Mouse (Mus musculus): Measurements from ENCODE around the gene Ripk3. TPM values are rescaled to one million over a fixed set of nuclear protein-coding genes. Genes with fewer than 3 reads are reported as not detected.

Ripk3 gene
- polyA plus RNA-seq, 1 experiment from 2014 or later, result 40.4 TPM

GRCm38 (mm10) chr14:55793461-55793860 lies 4.8 kb upstream of the Ripk3 start:
- Histone ChIP-seq H3K27me3 (0 out of 2 replicates have a peak, but pooled peaks cover 5% of the 10 kb centered on the region), H3K4me1 (peaks cover 16% of the 10 kb centered on the region), H3K9ac (no peak overlapping the region), H3K9me3 (replicated peaks) (no peaks in the 10 kb centered on the region), H3K4me2 (no peak overlapping the region), H3K36me3 (no peaks in the 10 kb centered on the region), H3K27ac (no peak overlapping the region), H3K4me3 (replicated peaks) (no peak overlapping the region)
- no peak for ATAC-seq (replicated peaks; ENCODE audit: low FRiP score)
- 54% methylated on average over 2 of the region's 2 CpGs for whole genome bisulfite sequencing

GRCm38 (mm10) chr14:55787731-55788130 lies 934 bp downstream of the Ripk3 start:
- H3K9me3 ChIP-seq (replicated peaks), result no peaks in the 10 kb centered on the region
- WGBS, result 31% methylated on average over 11 of the region's 11 CpGs
- peak overlapping the region; percentile 83 for H3K4me2 ChIP-seq
- 0 out of 2 replicates have a peak overlapping the region, but pooled peaks have one; percentile 40 for H3K9ac ChIP-seq
- H3K4me1 ChIP-seq, result peaks cover 38% of the 10 kb centered on the region
- peak overlapping the region; percentile 51 for H3K4me3 ChIP-seq (replicated peaks)
- H3K27me3 ChIP-seq, result peaks cover 36% of the 10 kb centered on the region
- ATAC-seq (replicated peaks; ENCODE audit: low FRiP score), result no peak
- no peaks in the 10 kb centered on the region for H3K36me3 ChIP-seq
- H3K27ac ChIP-seq, result no peak overlapping the region

DNA sequence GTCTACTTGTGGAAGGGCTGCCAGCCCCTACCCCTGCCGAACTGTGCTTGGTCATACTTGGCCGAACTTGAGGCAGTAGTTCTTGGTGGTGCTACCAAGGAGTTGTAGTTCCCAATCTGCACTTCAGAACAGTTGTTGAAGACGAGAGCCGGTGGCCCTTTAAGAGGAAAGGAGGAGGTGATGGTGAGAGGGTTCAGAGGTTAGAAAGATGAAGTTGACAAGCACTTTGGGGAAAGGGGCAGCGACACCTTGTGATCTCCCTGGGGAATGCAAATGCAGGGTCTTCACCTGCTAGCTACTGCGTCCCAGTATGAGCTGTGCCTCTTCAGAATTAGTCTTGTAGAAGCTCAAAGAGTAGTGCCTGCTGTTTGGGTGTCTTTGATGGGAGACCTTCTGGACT lies 3.5 kb downstream of the Ripk3 start:
- no peaks in the 10 kb centered on the region for H3K36me3 ChIP-seq
- H3K4me2 ChIP-seq, result no peak overlapping the region
- no peak overlapping the region for H3K27ac ChIP-seq
- no peak for ATAC-seq (replicated peaks; ENCODE audit: low FRiP score)
- 31% methylated on average over 6 of the region's 6 CpGs for WGBS
- H3K9ac ChIP-seq, result no peak overlapping the region
- peaks cover 50% of the 10 kb centered on the region for H3K27me3 ChIP-seq
- H3K9me3 ChIP-seq (replicated peaks), result no peaks in the 10 kb centered on the region
- H3K4me1 ChIP-seq, result peaks cover 56% of the 10 kb centered on the region
- H3K4me3 ChIP-seq (replicated peaks), result no peak overlapping the region

DNA sequence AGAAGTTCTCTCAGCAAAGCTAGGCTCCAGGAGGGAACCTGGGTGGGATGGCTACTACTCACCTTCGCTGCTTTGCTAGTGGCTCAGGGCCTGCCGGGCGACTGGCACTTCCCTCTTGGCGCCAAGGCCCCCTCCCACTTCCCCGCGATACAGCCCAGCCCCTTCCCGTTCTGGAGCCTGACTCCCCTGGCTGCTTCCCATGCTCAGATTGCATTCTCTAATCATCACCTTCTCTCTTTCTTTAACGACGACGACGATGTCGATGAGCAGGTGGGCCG lies 4.8 kb downstream of the Ripk3 start, which contains the start of gene Adcy4:
Gene Adcy4 (minus strand): TSS at position 138 of the 278 bp plus-strand sequence.
- Histone ChIP-seq H3K9me3 (replicated peaks) (no peaks in the 10 kb centered on the region), H3K27ac (peak within 1 kb of the TSS; percentile 89), H3K4me3 (replicated peaks) (peak within 1 kb of the TSS; percentile 51), H3K27me3 (peaks cover 45% of the 10 kb centered on the region), H3K4me2 (peak within 1 kb of the TSS; percentile 83), H3K36me3 (no peaks in the 10 kb centered on the region), H3K9ac (peak within 1 kb of the TSS; percentile 50), H3K4me1 (peaks cover 56% of the 10 kb centered on the region)
- ATAC-seq (replicated peaks; ENCODE audit: low FRiP score), result no peak
- WGBS, result 4% methylated on average over 13 of the region's 13 CpGs

GRCm38 (mm10) chr14:55783171-55783957 lies 5.3 kb downstream of the Ripk3 start:
- no peaks in the 10 kb centered on the region for H3K36me3 ChIP-seq
- peaks cover 50% of the 10 kb centered on the region for H3K4me1 ChIP-seq
- peak overlapping the region; percentile 83 for H3K4me2 ChIP-seq
- peak; percentile 50 for ATAC-seq (replicated peaks; ENCODE audit: low FRiP score)
- no peaks in the 10 kb centered on the region for H3K9me3 ChIP-seq (replicated peaks)
- H3K4me3 ChIP-seq (replicated peaks), result peak overlapping the region; percentile 51
- peak overlapping the region; percentile 89 for H3K27ac ChIP-seq
- H3K27me3 ChIP-seq, result peaks cover 45% of the 10 kb centered on the region
- 2% methylated on average over 31 of the region's 31 CpGs for WGBS
- peak overlapping the region; percentile 50 for H3K9ac ChIP-seq

GRCm38 (mm10) chr14:55782361-55782960 lies 6.2 kb downstream of the Ripk3 start:
- Histone ChIP-seq H3K4me1 (peaks cover 45% of the 10 kb centered on the region), H3K27me3 (peaks cover 43% of the 10 kb centered on the region), H3K36me3 (0 out of 2 replicates have a peak, but pooled peaks cover 2% of the 10 kb centered on the region), H3K9ac (no peak overlapping the region), H3K4me3 (replicated peaks) (peak overlapping the region; percentile 51), H3K4me2 (peak overlapping the region; percentile 83), H3K27ac (peak overlapping the region; percentile 89), H3K9me3 (replicated peaks) (no peaks in the 10 kb centered on the region)
- ATAC-seq (replicated peaks; ENCODE audit: low FRiP score), result no peak
- 43% methylated on average over 9 of the region's 9 CpGs for WGBS

- 0 out of 2 replicates have a peak, but pooled peaks have one; percentile 27 for ATAC-seq (replicated peaks; ENCODE audit: low FRiP score)
- WGBS, result 17% methylated on average over 14 of the region's 14 CpGs
- no peak overlapping the region for H3K27ac ChIP-seq
- H3K4me3 ChIP-seq (replicated peaks), result 0 out of 2 replicates have a peak overlapping the region, but pooled peaks have one; percentile 13
- H3K36me3 ChIP-seq, result 0 out of 2 replicates have a peak, but pooled peaks cover 5% of the 10 kb centered on the region
- no peaks in the 10 kb centered on the region for H3K9me3 ChIP-seq (replicated peaks)
- H3K27me3 ChIP-seq, result peaks cover 36% of the 10 kb centered on the region
- peak overlapping the region; percentile 83 for H3K4me2 ChIP-seq
- H3K9ac ChIP-seq, result no peak overlapping the region
- peaks cover 48% of the 10 kb centered on the region for H3K4me1 ChIP-seq
Observed at GRCm38 (mm10) chr14:55781310-55781709, 7.4 kb downstream of the Ripk3 start.

- Histone ChIP-seq H3K27me3 (peaks cover 35% of the 10 kb centered on the region), H3K4me1 (peaks cover 48% of the 10 kb centered on the region), H3K4me3 (replicated peaks) (no peak overlapping the region), H3K27ac (no peak overlapping the region), H3K36me3 (0 out of 2 replicates have a peak, but pooled peaks cover 5% of the 10 kb centered on the region), H3K4me2 (no peak overlapping the region), H3K9me3 (replicated peaks) (no peaks in the 10 kb centered on the region), H3K9ac (no peak overlapping the region)
- 83% methylated on average over 11 of the region's 11 CpGs for WGBS
- ATAC-seq (replicated peaks; ENCODE audit: low FRiP score), result no peak
Observed at GRCm38 (mm10) chr14:55780736-55781135, 7.9 kb downstream of the Ripk3 start.

DNA sequence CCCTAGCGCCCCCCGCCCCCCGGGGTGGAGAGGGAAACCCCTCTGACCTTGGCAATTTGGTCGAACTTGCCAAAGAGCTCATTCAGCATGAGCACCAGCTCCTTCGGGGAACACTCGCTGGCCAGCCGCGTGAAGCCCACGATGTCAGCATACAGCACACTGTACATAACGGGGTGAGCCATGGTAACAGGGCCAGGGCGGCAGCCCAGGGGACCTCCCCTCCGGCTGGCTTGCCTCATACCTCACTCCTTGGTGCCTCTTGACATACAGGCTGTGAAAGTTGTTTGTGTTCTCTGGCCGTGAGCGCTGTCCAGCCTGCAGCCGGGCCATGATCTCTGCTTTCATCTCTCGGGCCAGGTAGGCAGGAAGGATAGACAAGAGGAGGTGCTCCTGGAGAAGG lies 9.0 kb downstream of the Ripk3 start:
- no peak for ATAC-seq (replicated peaks; ENCODE audit: low FRiP score)
- 53% methylated on average over 16 of the region's 16 CpGs for WGBS

GRCm38 (mm10) chr14:55778686-55779085 lies 10.0 kb downstream of the Ripk3 start:
- H3K4me3 ChIP-seq (replicated peaks), result no peak overlapping the region
- H3K9me3 ChIP-seq (replicated peaks), result no peaks in the 10 kb centered on the region
- 87% methylated on average over 15 of the region's 15 CpGs for WGBS
- H3K27ac ChIP-seq, result no peak overlapping the region
- H3K4me2 ChIP-seq, result no peak overlapping the region
- 0 out of 2 replicates have a peak, but pooled peaks cover 5% of the 10 kb centered on the region for H3K36me3 ChIP-seq
- peaks cover 16% of the 10 kb centered on the region for H3K27me3 ChIP-seq
- ATAC-seq (replicated peaks; ENCODE audit: low FRiP score), result no peak
- no peak overlapping the region for H3K9ac ChIP-seq
- H3K4me1 ChIP-seq, result peaks cover 33% of the 10 kb centered on the region

More for the DNA sequence above, 9.0 kb downstream of the Ripk3 start:
- Histone ChIP-seq H3K4me1 (peaks cover 43% of the 10 kb centered on the region), H3K27ac (no peak overlapping the region), H3K4me3 (replicated peaks) (no peak overlapping the region), H3K9ac (no peak overlapping the region), H3K36me3 (0 out of 2 replicates have a peak, but pooled peaks cover 5% of the 10 kb centered on the region), H3K27me3 (peaks cover 24% of the 10 kb centered on the region), H3K9me3 (replicated peaks) (no peaks in the 10 kb centered on the region), H3K4me2 (no peak overlapping the region)

DNA sequence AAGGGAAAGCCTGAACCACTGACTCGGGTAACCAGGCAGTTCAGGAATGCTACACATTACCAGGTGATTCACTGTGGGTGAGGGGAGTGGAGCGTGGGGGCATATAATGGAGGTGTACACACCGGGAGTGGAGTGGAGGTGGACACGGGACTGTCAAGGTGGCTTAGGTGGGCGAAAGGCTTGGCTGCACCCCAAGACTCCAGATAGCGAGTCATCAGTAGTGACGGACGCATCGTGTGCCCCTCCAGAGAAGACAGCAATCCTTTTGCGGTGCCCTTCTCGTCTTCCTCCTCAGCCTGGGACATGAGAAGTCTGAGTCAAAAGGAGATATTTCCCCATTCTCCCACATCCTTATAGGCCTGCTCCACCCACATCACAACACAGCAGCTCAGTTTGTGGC lies 10.9 kb downstream of the Ripk3 start:
- Histone ChIP-seq H3K27me3 (peaks cover 14% of the 10 kb centered on the region), H3K36me3 (0 out of 2 replicates have a peak, but pooled peaks cover 5% of the 10 kb centered on the region), H3K9me3 (replicated peaks) (no peaks in the 10 kb centered on the region), H3K4me2 (no peak overlapping the region), H3K4me1 (peaks cover 24% of the 10 kb centered on the region), H3K4me3 (replicated peaks) (no peak overlapping the region), H3K27ac (no peak overlapping the region), H3K9ac (no peak overlapping the region)
- WGBS, result 88% methylated on average over 11 of the region's 11 CpGs
- no peak for ATAC-seq (replicated peaks; ENCODE audit: low FRiP score)

DNA sequence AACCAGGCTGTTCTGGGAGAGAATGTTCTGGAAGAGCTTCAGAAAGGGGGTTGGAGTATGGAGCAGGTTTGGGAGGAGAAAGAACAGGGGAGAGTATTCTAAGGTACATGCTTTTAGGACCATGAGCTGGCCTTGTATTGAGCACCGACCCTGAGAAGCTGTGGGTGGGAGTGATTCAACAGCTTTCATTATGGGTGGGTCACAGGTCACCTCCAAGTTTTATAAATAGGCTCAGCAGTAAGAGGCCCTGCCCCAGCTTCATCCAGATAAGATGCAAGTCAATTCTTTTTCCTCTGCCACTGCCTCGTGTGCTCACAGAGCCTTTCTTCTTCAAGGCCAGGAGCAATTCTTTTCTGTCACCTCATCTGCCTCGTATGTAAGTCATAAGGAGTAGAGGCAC lies 11.5 kb downstream of the Ripk3 start:
- no peak overlapping the region for H3K27ac ChIP-seq
- 31% methylated on average over 3 of the region's 3 CpGs for WGBS

More for the DNA sequence above, 11.5 kb downstream of the Ripk3 start:
- H3K27me3 ChIP-seq, result peaks cover 12% of the 10 kb centered on the region
- peaks cover 18% of the 10 kb centered on the region for H3K4me1 ChIP-seq
- H3K4me3 ChIP-seq (replicated peaks), result no peak overlapping the region
- H3K36me3 ChIP-seq, result 0 out of 2 replicates have a peak, but pooled peaks cover 5% of the 10 kb centered on the region
- no peaks in the 10 kb centered on the region for H3K9me3 ChIP-seq (replicated peaks)
- H3K9ac ChIP-seq, result no peak overlapping the region
- ATAC-seq (replicated peaks; ENCODE audit: low FRiP score), result no peak
- no peak overlapping the region for H3K4me2 ChIP-seq

Measured in kidney, embryonic 15.5 days (tissue).